Mouse (Mus musculus) neural tube, embryonic 13.5 days (tissue): ENCODE data around the gene Gm4491. TPM values are rescaled to one million over a fixed set of nuclear protein-coding genes. Genes with fewer than 3 reads are reported as not detected.
A peak's percentile ranks its signal among the peaks of the same experiment; 100 is the strongest.

Source experiments
- ATAC-seq: fragments of 200-750 bp; cut with Nextera tagmentation; 2 replicates; pipeline ENCODE4 v1.8.0; 2017; ENCODE audit warnings: low read depth, mild to moderate bottlenecking, moderate TSS enrichment, moderate library complexity
- H3K27ac ChIP-seq: fragments of 300-500 bp; sonication (generic); replicated peaks from 2 replicates; pipeline ENCODE4 v1.5.1; 2015; ENCODE audit warnings: moderate library complexity, mild to moderate bottlenecking, inconsistent platforms
- H3K27me3 ChIP-seq: fragments of 300-500 bp; sonication (generic); 2 replicates; pipeline ENCODE4 v1.6.1; 2015; ENCODE audit warnings: mild to moderate bottlenecking, inconsistent platforms
- H3K36me3 ChIP-seq: fragments of 300-500 bp; sonication (generic); 2 replicates; pipeline ENCODE4 v1.6.1; 2015; ENCODE audit warnings: mild to moderate bottlenecking, inconsistent platforms
- H3K4me1 ChIP-seq: fragments of 300-500 bp; sonication (generic); replicated peaks from 2 replicates; pipeline ENCODE4 v1.6.1; 2015; ENCODE audit warnings: inconsistent platforms
- H3K4me2 ChIP-seq: fragments of 300-500 bp; sonication (generic); 2 replicates; pipeline ENCODE4 v1.6.1; 2015; ENCODE audit warnings: inconsistent platforms, mild to moderate bottlenecking, moderate library complexity
- H3K4me3 ChIP-seq: fragments of 300-500 bp; sonication (generic); 2 replicates; pipeline ENCODE4 v1.5.1; 2015; ENCODE audit warnings: mild to moderate bottlenecking, inconsistent platforms
- H3K9ac ChIP-seq: fragments of 300-500 bp; sonication (generic); 2 replicates; pipeline ENCODE4 v1.6.1; 2015; ENCODE audit warnings: moderate library complexity, mild to moderate bottlenecking, inconsistent platforms
- H3K9me3 ChIP-seq: fragments of 300-500 bp; sonication (generic); 2 replicates; pipeline ENCODE4 v1.6.1; 2016; ENCODE audit warnings: inconsistent platforms
- WGBS: fragments of 180-500 bp; shearing (Covaris S2); methylation state at CpG from one replicate; pipeline ENCODE4 v1.1.7; 2015; 5-methylcytosine and 5-hydroxymethylcytosine counted together
- polyA plus RNA-seq: library from polyadenylated mRNA; unstranded; fragments of >200 nt; fragmentation: Nextera tagmentation; extraction: Ambion mirVana; gene quantifications from 2 replicates; pipeline ENCODE4 v1.2.1, GENCODE M21; 2015

The Gm4491 gene
- polyA plus RNA-seq = not detected in 2 replicates

DNA sequence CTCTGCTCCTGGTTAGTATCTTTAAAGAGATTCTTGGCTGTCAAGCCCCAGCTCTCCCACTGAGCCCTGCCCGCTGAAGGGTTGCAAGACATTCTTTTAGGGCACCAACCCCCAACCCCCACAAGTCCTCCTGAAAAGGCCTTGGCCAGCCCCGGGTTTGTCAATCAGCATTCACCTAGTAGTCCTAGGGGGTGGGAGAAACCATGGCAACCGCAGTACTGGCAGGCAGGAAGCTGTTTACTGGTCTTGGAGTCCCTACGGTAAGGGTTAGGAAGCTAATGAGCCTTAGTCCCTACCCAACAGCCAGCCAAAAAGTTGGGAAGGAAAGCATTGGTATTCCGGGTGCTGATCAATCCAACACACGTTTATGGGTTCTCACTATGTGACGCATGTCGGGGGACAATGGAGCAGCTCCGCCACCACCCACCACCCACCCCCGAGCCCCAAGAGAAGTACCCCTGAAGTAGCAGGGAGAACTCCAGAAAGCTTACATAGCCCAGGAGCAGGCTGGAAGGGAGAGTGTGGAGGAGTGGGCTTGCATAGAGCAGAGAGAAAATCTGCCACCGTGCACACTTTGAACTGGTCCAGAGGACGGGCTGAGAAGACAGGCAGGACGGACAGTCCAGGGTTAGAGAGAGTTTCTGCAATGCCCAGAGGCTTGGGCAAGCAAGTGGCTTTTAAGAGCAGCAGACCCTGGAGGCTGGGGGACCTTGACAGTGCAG, at the start of gene Gm4491:
TSS of gene Gm4491 (minus strand) at position 61 of the 722 bp plus-strand sequence.
- no peaks in the 10 kb centered on the region for H3K27me3 ChIP-seq
- ATAC-seq = peak; percentile 86
- H3K4me1 ChIP-seq = peaks cover 7% of the 10 kb centered on the region
- no peak within 1 kb of the TSS for H3K4me3 ChIP-seq
- peak within 1 kb of the TSS; percentile 23; the same call in 1 of the 2 replicates for H3K4me2 ChIP-seq
- no peak within 1 kb of the TSS for H3K9ac ChIP-seq
- no peaks in the 10 kb centered on the region for H3K36me3 ChIP-seq
- no peaks in the 10 kb centered on the region for H3K9me3 ChIP-seq
- WGBS = 13% methylated on average over 13 of the region's 13 CpGs
- H3K27ac ChIP-seq = 0 out of 2 replicates have a peak within 1 kb of the TSS, but pooled peaks have one; percentile 35

DNA sequence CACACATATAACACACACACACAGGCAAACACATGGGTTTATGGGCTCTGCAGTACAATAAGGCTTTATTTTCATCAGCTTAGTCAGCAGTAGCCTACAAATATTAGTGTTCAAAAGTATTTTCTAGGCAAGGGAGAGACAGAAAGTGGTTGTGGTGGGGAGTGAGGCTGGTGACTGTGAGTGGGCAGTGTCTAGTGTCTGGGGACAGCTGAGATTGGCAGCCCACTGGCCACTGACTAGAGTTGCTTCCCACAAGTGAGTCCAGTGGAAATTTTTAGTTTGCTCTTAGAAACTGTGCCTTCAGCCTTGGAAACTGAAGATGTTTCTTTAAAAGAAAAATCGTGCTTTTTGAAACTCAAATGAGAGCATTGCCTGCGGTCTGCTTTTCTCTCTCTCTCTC, 46.1 kb upstream of the Gm4491 start:
- Histone ChIP-seq H3K9ac (no peak overlapping the region), H3K4me1 (peaks cover 14% of the 10 kb centered on the region), H3K27me3 (no peaks in the 10 kb centered on the region), H3K4me3 (no peak overlapping the region), H3K4me2 (no peak overlapping the region), H3K9me3 (no peaks in the 10 kb centered on the region), H3K27ac (no peak overlapping the region), H3K36me3 (no peaks in the 10 kb centered on the region)
- 64% methylated on average over 2 of the region's 2 CpGs for WGBS
- ATAC-seq = no peak

DNA sequence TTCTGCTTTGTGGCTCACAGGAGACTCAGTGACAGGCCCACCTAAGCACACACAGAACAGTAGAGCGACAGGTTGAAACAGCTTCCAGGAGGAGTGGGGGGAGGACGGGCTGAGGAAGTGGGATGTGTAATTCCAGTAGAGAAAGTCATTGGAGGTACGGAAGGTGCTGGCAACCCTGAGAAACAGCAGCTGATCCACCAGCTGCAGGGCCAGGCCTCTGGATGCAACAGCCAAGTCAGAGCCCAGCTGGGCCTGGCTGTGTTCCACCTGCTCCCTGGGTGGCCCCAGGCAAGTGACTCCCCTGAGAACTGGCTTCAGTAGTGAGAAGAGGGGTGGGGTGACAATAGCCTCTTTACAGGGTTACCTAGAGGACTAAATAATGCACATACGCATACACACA, 45.5 kb upstream of the Gm4491 start:
- ATAC-seq = peak; percentile 50

DNA sequence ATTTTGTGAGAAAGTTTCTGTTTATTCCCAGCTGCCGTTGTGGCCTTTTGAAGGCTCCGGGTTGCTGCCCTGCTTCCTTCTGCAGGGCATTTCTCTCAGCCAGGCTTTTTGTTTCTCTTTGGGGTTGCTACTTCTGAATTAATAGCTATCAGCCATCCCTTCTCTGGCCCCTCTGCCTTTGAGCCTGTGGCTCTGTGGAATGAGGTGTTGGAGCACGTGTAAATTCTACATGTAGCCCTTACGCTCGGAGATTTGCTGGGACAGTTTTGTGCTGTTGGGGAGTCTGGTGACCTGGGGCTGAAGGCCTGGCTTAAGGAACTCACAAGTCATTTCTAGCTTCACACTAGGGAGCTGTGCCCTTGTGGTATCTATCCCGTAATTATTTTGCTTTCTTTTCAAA, 39.2 kb upstream of the Gm4491 start:
- no peak overlapping the region for H3K4me3 ChIP-seq
- H3K4me1 ChIP-seq = peaks cover 9% of the 10 kb centered on the region; the same call in 1 of the 2 replicates
- no peaks in the 10 kb centered on the region for H3K9me3 ChIP-seq
- H3K27ac ChIP-seq = no peak overlapping the region
- no peaks in the 10 kb centered on the region for H3K27me3 ChIP-seq
- H3K36me3 ChIP-seq = no peaks in the 10 kb centered on the region
- 48% methylated on average over 6 of the region's 6 CpGs for WGBS
- no peak for ATAC-seq
- H3K9ac ChIP-seq = no peak overlapping the region
- H3K4me2 ChIP-seq = no peak overlapping the region

More for the DNA sequence above, 45.5 kb upstream of the Gm4491 start:
- Histone ChIP-seq H3K27ac (no peak overlapping the region), H3K27me3 (no peaks in the 10 kb centered on the region), H3K4me1 (peaks cover 14% of the 10 kb centered on the region), H3K9me3 (no peaks in the 10 kb centered on the region), H3K4me2 (no peak overlapping the region), H3K36me3 (no peaks in the 10 kb centered on the region), H3K4me3 (no peak overlapping the region), H3K9ac (no peak overlapping the region)
- 66% methylated on average over 4 of the region's 4 CpGs for WGBS

DNA sequence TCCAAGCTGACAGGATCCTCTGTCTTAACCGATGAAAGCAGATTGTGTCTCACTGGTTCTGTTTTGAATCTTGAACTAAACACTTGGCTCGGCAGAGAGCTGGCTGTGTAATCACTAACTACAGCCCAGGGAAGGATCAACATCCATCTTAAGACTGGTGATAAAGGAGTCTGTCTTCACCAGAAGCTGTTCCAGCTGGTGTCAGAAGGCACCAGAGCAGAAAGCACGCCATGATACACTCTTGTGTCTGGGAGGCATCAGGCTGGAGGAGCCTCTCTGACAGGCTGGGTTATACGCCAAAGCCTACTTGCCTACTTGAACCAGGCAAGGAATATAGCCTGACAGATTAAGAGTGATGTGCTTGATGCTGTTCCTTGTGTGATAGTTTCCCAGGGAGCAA, 30.1 kb upstream of the Gm4491 start:
- 62% methylated on average over 4 of the region's 4 CpGs for WGBS
- H3K9me3 ChIP-seq = no peaks in the 10 kb centered on the region
- no peak overlapping the region for H3K4me3 ChIP-seq
- H3K9ac ChIP-seq = no peak overlapping the region
- no peak overlapping the region for H3K27ac ChIP-seq
- 0 out of 2 replicates have a peak, but pooled peaks cover 3% of the 10 kb centered on the region for H3K4me1 ChIP-seq
- no peak for ATAC-seq
- H3K4me2 ChIP-seq = no peak overlapping the region
- no peaks in the 10 kb centered on the region for H3K36me3 ChIP-seq
- peaks cover 17% of the 10 kb centered on the region; the same call in 1 of the 2 replicates for H3K27me3 ChIP-seq

DNA sequence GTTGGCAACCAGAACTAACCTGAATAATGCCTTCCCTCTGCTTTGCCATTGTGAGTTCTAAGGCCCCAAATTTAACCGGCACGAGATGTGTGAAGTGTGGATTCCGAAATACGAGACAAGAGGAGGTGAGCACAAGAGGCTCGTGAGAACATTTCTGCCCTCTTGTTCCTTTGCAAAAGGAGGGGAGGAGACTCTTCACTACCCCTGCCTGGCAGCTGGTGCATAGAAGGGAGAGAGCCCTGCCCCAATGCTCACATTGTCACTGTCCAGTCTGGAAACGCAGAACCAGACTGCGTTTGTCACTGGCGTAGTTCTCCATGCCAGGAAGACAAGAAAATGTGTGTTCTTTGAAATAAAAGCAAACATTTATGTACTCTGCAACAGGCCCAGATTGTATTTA, 19.6 kb upstream of the Gm4491 start:
- Histone ChIP-seq H3K4me1 (peaks cover 20% of the 10 kb centered on the region), H3K4me3 (no peak overlapping the region), H3K9me3 (no peaks in the 10 kb centered on the region), H3K27me3 (peaks cover 71% of the 10 kb centered on the region), H3K27ac (no peak overlapping the region), H3K4me2 (no peak overlapping the region), H3K9ac (no peak overlapping the region), H3K36me3 (no peaks in the 10 kb centered on the region)
- 16% methylated on average over 8 of the region's 8 CpGs for WGBS
- no peak for ATAC-seq

DNA sequence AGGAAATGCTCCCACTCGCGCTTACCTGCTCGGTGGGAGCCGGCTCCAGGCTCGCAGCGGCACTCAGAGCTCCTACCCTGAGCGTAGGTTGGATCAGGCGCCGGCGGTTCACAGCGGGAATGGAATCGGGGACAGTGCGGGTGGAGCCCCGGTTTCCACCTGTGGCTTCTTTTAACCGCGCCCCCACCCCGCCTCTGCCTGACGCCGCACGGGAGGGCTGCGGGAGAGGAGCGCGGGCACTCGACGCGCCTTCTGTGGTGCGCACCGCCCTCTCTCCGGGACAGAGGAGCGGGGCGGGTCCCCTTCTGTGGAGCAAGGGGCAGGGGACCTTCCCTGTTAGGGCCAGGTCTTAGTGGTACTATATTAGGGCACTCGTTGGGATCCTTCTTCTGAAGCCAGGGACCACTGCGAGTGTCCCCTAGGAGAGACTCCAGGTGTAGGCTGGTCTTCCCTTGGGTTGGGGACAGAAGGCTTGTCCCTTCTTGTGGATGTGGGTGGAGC, 17.5 kb upstream of the Gm4491 start, which contains the start of gene Gjb6:
TSS of gene Gjb6 (minus strand) at position 451 of the 501 bp plus-strand sequence.
- no peaks in the 10 kb centered on the region for H3K9me3 ChIP-seq
- peak within 1 kb of the TSS; percentile 66 for H3K4me2 ChIP-seq
- peak; percentile 56 for ATAC-seq
- H3K36me3 ChIP-seq = no peaks in the 10 kb centered on the region
- under 1% methylated on average over 33 of the region's 33 CpGs for WGBS
- peak within 1 kb of the TSS; percentile 53 for H3K9ac ChIP-seq
- peaks cover 67% of the 10 kb centered on the region for H3K27me3 ChIP-seq
- peak within 1 kb of the TSS; percentile 39 for H3K4me3 ChIP-seq
- no peak within 1 kb of the TSS for H3K27ac ChIP-seq
- peaks cover 20% of the 10 kb centered on the region for H3K4me1 ChIP-seq

DNA sequence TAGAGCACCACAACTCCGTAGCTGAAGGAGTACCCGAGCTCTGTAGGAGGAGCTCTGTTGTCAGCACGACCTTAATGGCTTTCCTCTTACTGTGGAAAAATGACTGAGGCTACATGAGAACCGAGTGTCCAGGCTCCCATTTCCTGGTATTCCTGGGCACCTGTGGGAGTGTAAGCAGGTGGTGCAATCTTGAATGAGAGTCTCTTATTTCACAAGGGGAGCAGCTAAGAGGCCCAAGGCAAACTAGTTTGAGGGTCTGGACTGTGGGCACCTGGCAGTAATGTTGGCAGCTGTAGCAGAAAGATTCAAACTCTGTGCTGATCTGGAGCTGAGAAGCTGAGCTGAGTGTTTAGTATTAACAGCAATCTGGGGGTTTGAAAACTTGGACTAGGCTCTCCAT, 11.7 kb upstream of the Gm4491 start:
- no peak overlapping the region for H3K4me2 ChIP-seq
- WGBS = 70% methylated on average over 4 of the region's 4 CpGs
- H3K9me3 ChIP-seq = no peaks in the 10 kb centered on the region
- H3K4me1 ChIP-seq = peaks cover under 1% of the 10 kb centered on the region; the same call in 1 of the 2 replicates
- no peak overlapping the region for H3K27ac ChIP-seq
- ATAC-seq = no peak
- peaks cover 17% of the 10 kb centered on the region for H3K27me3 ChIP-seq
- H3K36me3 ChIP-seq = no peaks in the 10 kb centered on the region
- no peak overlapping the region for H3K4me3 ChIP-seq
- no peak overlapping the region for H3K9ac ChIP-seq

DNA sequence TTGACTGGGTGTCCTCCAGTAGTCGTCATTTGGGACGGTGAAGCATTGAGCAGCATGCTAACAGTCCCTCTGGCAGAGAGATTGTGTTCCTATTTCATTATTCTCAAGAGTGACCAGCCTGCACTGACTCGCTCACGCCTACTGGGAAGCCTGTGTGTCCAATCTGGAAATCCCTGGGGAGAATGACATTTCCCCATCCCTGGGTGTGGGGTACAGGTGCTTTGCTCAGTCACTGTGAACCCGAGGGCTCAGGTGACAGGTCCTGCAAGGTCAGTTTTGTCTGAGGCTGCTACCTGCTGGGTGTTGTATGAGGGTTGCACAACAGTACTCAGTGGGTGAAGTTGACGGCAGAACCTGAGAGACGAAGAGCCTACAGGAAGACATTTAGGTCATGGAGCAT, 6.6 kb upstream of the Gm4491 start:
- ATAC-seq = no peak
- 89% methylated on average over 7 of the region's 7 CpGs for WGBS

DNA sequence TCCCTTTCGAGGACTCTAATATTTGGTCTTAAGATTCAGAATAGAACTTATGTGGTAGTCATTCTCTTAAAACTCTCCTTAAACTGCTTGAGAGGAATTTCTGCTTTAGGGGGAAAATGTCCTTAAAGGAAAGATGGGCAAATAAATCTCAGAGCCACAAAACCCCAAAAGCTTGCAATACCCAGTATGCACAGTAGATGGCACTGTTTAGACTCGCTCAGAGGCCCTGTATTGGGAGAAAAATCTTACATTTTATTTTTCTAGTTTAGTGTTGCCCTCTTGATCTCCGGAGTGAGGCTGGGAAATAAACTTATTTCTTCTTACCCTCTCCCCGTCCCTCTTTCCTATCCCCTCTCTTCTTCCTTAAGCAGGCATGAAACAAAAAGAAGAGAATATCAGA, 6.5 kb downstream of the Gm4491 start:
- H3K4me2 ChIP-seq = no peak overlapping the region
- 10% methylated on average over 4 of the region's 4 CpGs for WGBS
- peaks cover 42% of the 10 kb centered on the region for H3K27me3 ChIP-seq
- no peak overlapping the region for H3K27ac ChIP-seq
- H3K9ac ChIP-seq = no peak overlapping the region
- H3K4me3 ChIP-seq = no peak overlapping the region
- H3K4me1 ChIP-seq = peaks cover 12% of the 10 kb centered on the region
- H3K36me3 ChIP-seq = no peaks in the 10 kb centered on the region
- no peak for ATAC-seq
- no peaks in the 10 kb centered on the region for H3K9me3 ChIP-seq

More for the DNA sequence above, 6.6 kb upstream of the Gm4491 start:
- H3K9ac ChIP-seq = no peak overlapping the region
- no peaks in the 10 kb centered on the region for H3K27me3 ChIP-seq
- H3K9me3 ChIP-seq = no peaks in the 10 kb centered on the region
- no peak overlapping the region for H3K27ac ChIP-seq
- H3K4me1 ChIP-seq = no peaks in the 10 kb centered on the region
- H3K4me2 ChIP-seq = no peak overlapping the region
- H3K36me3 ChIP-seq = no peaks in the 10 kb centered on the region
- H3K4me3 ChIP-seq = no peak overlapping the region

DNA sequence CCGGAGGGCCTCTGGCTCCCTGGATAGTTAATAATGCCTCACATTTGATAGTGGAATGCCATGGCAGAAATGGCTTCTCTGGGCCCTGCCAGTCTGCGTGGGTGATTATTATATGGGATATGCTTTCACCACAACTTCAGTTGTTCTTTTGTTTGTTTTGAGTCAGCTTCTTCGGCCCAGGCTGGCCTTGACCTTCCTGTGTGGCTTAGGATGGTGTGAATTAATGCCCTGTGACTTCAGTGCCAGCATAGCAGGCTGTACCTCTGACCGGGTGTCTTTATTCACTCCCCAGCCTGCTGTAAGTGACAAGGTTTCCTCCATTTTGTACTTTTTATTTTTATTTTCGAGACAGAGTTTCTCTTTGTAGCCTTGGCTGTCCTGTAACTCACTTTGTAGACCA, 7.8 kb downstream of the Gm4491 start:
- no peak overlapping the region for H3K27ac ChIP-seq
- ATAC-seq = no peak
- H3K4me3 ChIP-seq = no peak overlapping the region
- H3K27me3 ChIP-seq = peaks cover 55% of the 10 kb centered on the region
- WGBS = 76% methylated on average over 5 of the region's 5 CpGs
- no peaks in the 10 kb centered on the region for H3K36me3 ChIP-seq
- no peak overlapping the region for H3K4me2 ChIP-seq
- H3K9me3 ChIP-seq = no peaks in the 10 kb centered on the region
- no peak overlapping the region for H3K9ac ChIP-seq
- H3K4me1 ChIP-seq = peaks cover 20% of the 10 kb centered on the region

DNA sequence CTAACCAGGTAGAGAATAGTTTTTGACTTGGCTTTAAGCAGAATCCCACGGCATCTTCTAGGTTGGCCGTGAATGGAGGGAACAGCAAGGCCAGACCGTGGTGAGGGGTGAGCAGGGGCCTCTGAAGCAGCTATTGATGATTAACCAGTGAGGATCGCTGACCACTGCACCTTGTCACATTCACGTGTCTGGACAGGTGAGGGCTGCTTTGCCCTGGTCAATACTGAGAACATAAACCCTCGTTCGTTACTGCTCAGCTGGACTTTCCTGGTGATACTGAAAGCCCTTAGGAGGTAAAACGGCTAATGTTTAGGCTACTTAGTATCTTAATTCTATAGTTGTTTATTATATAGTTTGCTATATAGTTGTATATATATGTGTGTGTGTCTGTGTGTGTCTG, 8.6 kb downstream of the Gm4491 start:
- 83% methylated on average over 8 of the region's 8 CpGs for WGBS
- Histone ChIP-seq H3K4me2 (no peak overlapping the region), H3K4me1 (peaks cover 20% of the 10 kb centered on the region), H3K36me3 (no peaks in the 10 kb centered on the region), H3K27me3 (peaks cover 63% of the 10 kb centered on the region), H3K27ac (no peak overlapping the region), H3K4me3 (no peak overlapping the region), H3K9ac (no peak overlapping the region), H3K9me3 (no peaks in the 10 kb centered on the region)
- no peak for ATAC-seq
